Mouse (Mus musculus) thymus, adult 2 months (tissue): ENCODE data around the gene Epha2. TPM values are rescaled to one million over a fixed set of nuclear protein-coding genes. Genes with fewer than 3 reads are reported as not detected.

ENCODE experiments used
- DNase-seq: peaks from one replicate; pipeline ENCODE4 v3.0.0; 2021
- H3K27ac ChIP-seq: fragments of 200-500 bp; 2 replicates; pipeline ENCODE4 v1.5.1; 2012; ENCODE audit warnings: low read length, control low read depth; ENCODE audit not compliant: control insufficient read depth, insufficient read depth
- H3K27me3 ChIP-seq: fragments of 200-500 bp; 2 replicates; pipeline ENCODE4 v1.6.1; 2012; ENCODE audit warnings: mild to moderate bottlenecking, low read length, moderate library complexity, mixed read lengths; ENCODE audit not compliant: control insufficient read depth, insufficient read depth
- H3K36me3 ChIP-seq: fragments of 200-500 bp; 2 replicates; pipeline ENCODE4 v1.6.1; 2012; ENCODE audit warnings: mild to moderate bottlenecking, low read length, moderate library complexity; ENCODE audit not compliant: control insufficient read depth, insufficient read depth
- H3K4me1 ChIP-seq: fragments of 200-500 bp; replicated peaks from 2 replicates; pipeline ENCODE4 v1.6.1; 2012; ENCODE audit warnings: low read length; ENCODE audit not compliant: control insufficient read depth, insufficient read depth
- H3K4me3 ChIP-seq: fragments of 200-500 bp; 2 replicates; pipeline ENCODE4 v1.5.1; 2012; ENCODE audit warnings: mild to moderate bottlenecking, low read length, control low read depth, moderate library complexity; ENCODE audit not compliant: control insufficient read depth, insufficient read depth
- CTCF ChIP-seq: fragments of 200-500 bp; IDR thresholded peaks from 2 replicates; pipeline ENCODE4 v1.5.1; 2012; ENCODE audit warnings: mild to moderate bottlenecking, control low read depth, low read length, moderate library complexity, borderline replicate concordance; ENCODE audit not compliant: control insufficient read depth, poor library complexity, insufficient read depth; ENCODE audit errors: extremely low read depth
- POLR2A ChIP-seq: fragments of 200-500 bp; IDR thresholded peaks from 2 replicates; pipeline ENCODE4 v1.6.1; 2012; ENCODE audit warnings: mild to moderate bottlenecking, low read length, control low read depth, moderate library complexity; ENCODE audit not compliant: control insufficient read depth, poor library complexity, insufficient read depth; ENCODE audit errors: extremely low read depth
- WGBS: fragments of 180-500 bp; shearing (Covaris S2); methylation state at CpG from one replicate; pipeline ENCODE4 v1.1.7; 2018; 5-methylcytosine and 5-hydroxymethylcytosine counted together
- polyA plus RNA-seq: library from polyadenylated mRNA; depleted of rRNA; stranded (reverse); fragments of >200 nt; gene quantifications from 2 replicates; pipeline ENCODE4 v1.2.3, GENCODE M21; 2012

The Epha2 gene
- polyA plus RNA-seq, 1 experiment: 3.9 TPM

- Histone ChIP-seq H3K27ac (no peak overlapping the region), H3K4me1 (no peaks in the 10 kb centered on the region), H3K27me3 (peaks cover 7% of the 10 kb centered on the region; the same call in 1 of the 2 replicates), H3K36me3 (no peaks in the 10 kb centered on the region), H3K4me3 (no peak overlapping the region)
- DNase-seq: no peak
- TF ChIP-seq POLR2A: no peak
- TF ChIP-seq CTCF: no peak
- WGBS: 78% methylated on average over 8 of the region's 8 CpGs
Measured at GRCm38 (mm10) chr4:141283879-141284411, 17.1 kb upstream of the Epha2 start.

GRCm38 (mm10) chr4:141284486-141284885 is 16.6 kb upstream of the Epha2 start:
- 89% methylated on average over 3 of the region's 3 CpGs for WGBS
- DNase-seq: no peak
- H3K4me3 ChIP-seq: no peak overlapping the region
- H3K27ac ChIP-seq: no peak overlapping the region
- H3K36me3 ChIP-seq: no peaks in the 10 kb centered on the region
- TF ChIP-seq POLR2A (no peak), CTCF (no peak)
- peaks cover 7% of the 10 kb centered on the region; the same call in 1 of the 2 replicates for H3K27me3 ChIP-seq
- no peaks in the 10 kb centered on the region for H3K4me1 ChIP-seq

GRCm38 (mm10) chr4:141285128-141285527 is 15.9 kb upstream of the Epha2 start:
- Histone ChIP-seq H3K4me3 (no peak overlapping the region), H3K36me3 (no peaks in the 10 kb centered on the region), H3K27ac (no peak overlapping the region), H3K4me1 (no peaks in the 10 kb centered on the region), H3K27me3 (peaks cover 7% of the 10 kb centered on the region; the same call in 1 of the 2 replicates)
- 72% methylated on average over 7 of the region's 8 CpGs for WGBS
- TF ChIP-seq POLR2A: no peak
- no peak for TF ChIP-seq CTCF
- DNase-seq: no peak

- no peak for DNase-seq
- H3K27ac ChIP-seq: no peak overlapping the region
Measured at GRCm38 (mm10) chr4:141286860-141287517, 14.1 kb upstream of the Epha2 start.

GRCm38 (mm10) chr4:141287518-141288004 is 13.5 kb upstream of the Epha2 start:
- Histone ChIP-seq H3K27ac (no peak overlapping the region), H3K4me3 (no peak overlapping the region), H3K4me1 (peaks cover 12% of the 10 kb centered on the region), H3K36me3 (no peaks in the 10 kb centered on the region), H3K27me3 (peaks cover 8% of the 10 kb centered on the region; the same call in 1 of the 2 replicates)
- TF ChIP-seq POLR2A (no peak), CTCF (no peak)
- no peak for DNase-seq
- 15% methylated on average over 15 of the region's 15 CpGs for WGBS

More at GRCm38 (mm10) chr4:141286860-141287517, 14.1 kb upstream of the Epha2 start:
- H3K36me3 ChIP-seq: no peaks in the 10 kb centered on the region
- H3K4me3 ChIP-seq: no peak overlapping the region
- peaks cover 7% of the 10 kb centered on the region for H3K4me1 ChIP-seq
- peaks cover 8% of the 10 kb centered on the region; the same call in 1 of the 2 replicates for H3K27me3 ChIP-seq
- TF ChIP-seq CTCF (no peak), POLR2A (no peak)
- 19% methylated on average over 20 of the region's 20 CpGs for WGBS

GRCm38 (mm10) chr4:141288152-141288551 is 12.9 kb upstream of the Epha2 start:
- no peak for DNase-seq
- no peaks in the 10 kb centered on the region for H3K36me3 ChIP-seq
- WGBS: 81% methylated on average over 8 of the region's 8 CpGs
- H3K27ac ChIP-seq: no peak overlapping the region
- TF ChIP-seq POLR2A: no peak
- no peak for TF ChIP-seq CTCF
- H3K4me3 ChIP-seq: no peak overlapping the region
- peaks cover 8% of the 10 kb centered on the region; the same call in 1 of the 2 replicates for H3K27me3 ChIP-seq
- H3K4me1 ChIP-seq: peaks cover 12% of the 10 kb centered on the region
